Mouse (Mus musculus) megakaryocyte, embryonic 14.5 days (primary cell): Measurements from ENCODE around the gene Dnmt3b.

Experiments
- FLI1 ChIP-seq: IDR thresholded peaks from 2 replicates; pipeline ENCODE4 v1.6.1; 2012; ENCODE audit warnings: low read length, inconsistent platforms, mixed read lengths
- GATA1 ChIP-seq: IDR thresholded peaks from 3 replicates; pipeline ENCODE4 v1.6.1; 2012; ENCODE audit warnings: mixed read lengths, low read length, inconsistent platforms, borderline replicate concordance

DNA sequence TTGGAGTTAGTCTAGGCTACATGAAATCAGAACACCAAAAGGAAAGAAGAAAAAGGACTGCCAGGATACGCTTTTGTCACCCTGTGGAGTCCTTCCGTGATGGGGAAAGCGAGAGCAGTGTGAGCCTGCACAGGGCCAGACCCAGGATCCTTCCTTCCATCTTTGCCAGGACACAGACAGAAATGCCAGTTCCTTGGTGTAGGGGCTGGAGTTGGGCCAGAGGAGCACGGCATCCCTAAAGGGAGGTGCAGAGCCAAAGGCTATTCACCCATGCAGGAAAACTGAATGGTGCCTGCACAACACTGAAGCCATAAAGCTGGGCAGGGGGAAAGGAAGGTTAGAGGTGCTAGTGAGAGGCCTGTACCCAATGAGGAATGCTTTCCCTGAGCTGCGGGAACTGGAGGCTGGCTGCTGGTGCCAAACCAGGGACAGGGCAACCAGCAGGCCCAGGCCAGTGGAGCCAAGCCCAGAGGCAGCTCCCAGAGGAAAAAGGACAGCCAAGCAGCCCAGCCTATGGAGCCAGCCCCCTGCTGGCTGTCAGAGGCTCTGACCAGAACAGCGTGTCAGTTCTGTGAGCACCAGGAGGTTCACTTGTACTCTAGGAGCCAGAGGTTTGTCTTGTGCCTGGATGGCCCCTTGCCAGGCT, 49.1 kb upstream of the Dnmt3b start:
- TF ChIP-seq FLI1 (no peak), GATA1 (no peak)
